7 mouse cellular contexts compared by ENCODE assay signal in the genomic region with DNA sequence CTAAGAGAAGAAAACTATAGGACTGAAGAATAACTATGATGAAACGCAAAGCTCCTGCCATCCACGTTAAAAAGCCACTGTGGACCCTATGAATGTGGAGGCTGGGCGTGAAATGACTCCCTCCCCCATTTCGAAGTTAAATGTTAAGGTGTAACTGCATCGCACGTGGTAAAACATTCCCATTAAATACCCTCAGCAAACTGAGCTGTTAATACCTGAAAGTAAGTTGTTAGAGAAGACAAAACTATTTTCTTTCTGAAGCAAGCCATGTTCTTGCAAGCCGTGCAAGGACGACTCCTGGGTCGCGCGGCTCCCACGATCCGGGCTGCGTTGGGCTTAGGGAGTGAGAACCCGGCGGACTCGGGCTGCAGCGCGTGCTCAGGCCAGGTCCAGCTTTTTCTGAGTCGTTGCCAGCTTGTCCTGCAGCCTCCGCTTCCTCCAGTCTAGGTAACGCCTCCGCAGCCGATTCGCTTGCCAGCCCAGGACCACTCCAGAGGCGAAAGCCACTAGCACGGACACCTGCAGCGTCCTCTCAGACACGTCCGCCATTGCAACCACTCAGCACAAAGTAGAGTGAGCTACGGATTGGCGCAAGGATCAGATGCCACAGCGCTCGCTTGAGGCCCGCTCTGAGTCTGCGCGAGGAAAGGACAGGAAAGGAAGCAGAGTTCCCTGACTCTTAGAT. TPM values are rescaled to one million over a fixed set of nuclear protein-coding genes. Genes with fewer than 3 reads are reported as not detected.
DNase-seq lines count a peak whose midpoint lies in the region; ATAC-seq lines count a peak whose summit lies in the region.

TSS of gene Mtln (minus strand) at position 570 of the 685 bp plus-strand sequence.

- no peaks in the 10 kb centered on the region for H3K27me3 ChIP-seq in embryonic facial prominence, embryonic 11.5 days (ENCODE audit: control insufficient read depth, insufficient read depth, low read length)
- no peaks in the 10 kb centered on the region for H3K27me3 ChIP-seq in limb, embryonic 10.5 days (ENCODE audit: low read depth, poor library complexity, severe bottlenecking)
- H3K27me3 ChIP-seq in midbrain, embryonic 13.5 days: no peaks in the 10 kb centered on the region

- ATAC-seq in embryonic facial prominence, embryonic 11.5 days (replicated peaks; ENCODE audit: insufficient number of reproducible peaks, low FRiP score, low TSS enrichment, low read depth): peak; percentile 95
- peak; percentile 95 for ATAC-seq in granulocyte monocyte progenitor cell, adult 5-6 weeks (replicated peaks; ENCODE audit: poor library complexity, severe bottlenecking)
- peak; percentile 96 for ATAC-seq in midbrain, embryonic 13.5 days

- under 1% methylated on average over 37 of the region's 37 CpGs for WGBS in embryonic facial prominence, embryonic 11.5 days
- WGBS in limb, embryonic 10.5 days: 3% methylated on average over 37 of the region's 37 CpGs
- 1% methylated on average over 37 of the region's 37 CpGs for WGBS in midbrain, embryonic 13.5 days

- DNase-seq in adrenal gland, postnatal 14 days: peak; percentile 93
- DNase-seq in embryonic facial prominence, embryonic 11.5 days (ENCODE audit: low spot score): peak; percentile 92
- DNase-seq in kidney, adult 11 months: peak; percentile 89
- peak; percentile 87 for DNase-seq in limb, embryonic 10.5 days (ENCODE audit: low spot score)
- peak; percentile 66 for DNase-seq in spleen, adult 12 weeks (ENCODE audit: low spot score)

- H3K9me3 ChIP-seq in embryonic facial prominence, embryonic 11.5 days (replicated peaks; ENCODE audit: control insufficient read depth, low read length): no peaks in the 10 kb centered on the region
- no peaks in the 10 kb centered on the region for H3K9me3 ChIP-seq in limb, embryonic 10.5 days (replicated peaks)
- H3K9me3 ChIP-seq in midbrain, embryonic 13.5 days: no peaks in the 10 kb centered on the region

- no peaks in the 10 kb centered on the region for H3K36me3 ChIP-seq in embryonic facial prominence, embryonic 11.5 days (replicated peaks; ENCODE audit: control insufficient read depth, insufficient read depth, low read depth, low read length)
- no peaks in the 10 kb centered on the region for H3K36me3 ChIP-seq in limb, embryonic 10.5 days
- H3K36me3 ChIP-seq in midbrain, embryonic 13.5 days: no peaks in the 10 kb centered on the region

- peaks cover 2% of the 10 kb centered on the region for H3K4me1 ChIP-seq in embryonic facial prominence, embryonic 11.5 days (ENCODE audit: control insufficient read depth, insufficient read depth, low read length)
- H3K4me1 ChIP-seq in limb, embryonic 10.5 days: peaks cover 33% of the 10 kb centered on the region
- H3K4me1 ChIP-seq in midbrain, embryonic 13.5 days (replicated peaks): peaks cover 29% of the 10 kb centered on the region

- H3K9ac ChIP-seq in embryonic facial prominence, embryonic 11.5 days (replicated peaks; ENCODE audit: low read length): peak within 1 kb of the TSS; percentile 82
- peak within 1 kb of the TSS; percentile 78 for H3K9ac ChIP-seq in midbrain, embryonic 13.5 days (replicated peaks)

- peak within 1 kb of the TSS; percentile 47; the same call in 1 of the 2 replicates for H3K27ac ChIP-seq in embryonic facial prominence, embryonic 11.5 days (replicated peaks; ENCODE audit: low read depth, low read length)
- peak within 1 kb of the TSS; percentile 92 for H3K27ac ChIP-seq in limb, embryonic 10.5 days
- peak within 1 kb of the TSS; percentile 82 for H3K27ac ChIP-seq in midbrain, embryonic 13.5 days

- H3K4me3 ChIP-seq in embryonic facial prominence, embryonic 11.5 days (ENCODE audit: low read depth, low read length): peak within 1 kb of the TSS; percentile 80
- H3K4me3 ChIP-seq in limb, embryonic 10.5 days: peak within 1 kb of the TSS; percentile 75
- H3K4me3 ChIP-seq in midbrain, embryonic 13.5 days (replicated peaks): peak within 1 kb of the TSS; percentile 70

- H3K4me2 ChIP-seq in embryonic facial prominence, embryonic 11.5 days (ENCODE audit: low read depth, low read length): peak within 1 kb of the TSS; percentile 57
- peak within 1 kb of the TSS; percentile 64 for H3K4me2 ChIP-seq in midbrain, embryonic 13.5 days (replicated peaks)

RNA-seq across cellular contexts. Expression of gene Mtln, which starts in this region (rescaled TPM):
- total RNA-seq in adrenal gland, postnatal 14 days (2021): 68.9 and 70.2 TPM in 2 replicates
- polyA plus RNA-seq in embryonic facial prominence, embryonic 11.5 days (2014; fragmentation: Nextera tagmentation; extraction: Ambion mirVana): 23.0 and 24.0 TPM in 2 replicates
- 27.5 and 38.7 TPM in 2 replicates for total RNA-seq in granulocyte monocyte progenitor cell, adult 5-6 weeks (2014; fragmentation: Nextera tagmentation)
- total RNA-seq in granulocyte monocyte progenitor cell, adult 5-6 weeks (2017): 38.6 and 44.3 TPM in 2 replicates
- polyA plus RNA-seq in limb, embryonic 10.5 days (2016; fragmentation: Nextera tagmentation; extraction: Ambion mirVana): 19.0 and 19.9 TPM in 2 replicates
- polyA plus RNA-seq in midbrain, embryonic 13.5 days (2015; fragmentation: Nextera tagmentation; extraction: Ambion mirVana): 29.5 and 32.1 TPM in 2 replicates

Comparison
In these comparisons a context has a peak if more than half of its experiments do, and no peak if none do; other contexts are left out.
1. Peak in every context shown above with its lines: DNase-seq, ATAC-seq, H3K4me3 ChIP-seq and H3K27ac ChIP-seq.